Mouse (Mus musculus) heart, postnatal 0 days (tissue): ENCODE measurements around the gene Mat1a.

Experiments used
- CTCF ChIP-seq: IDR thresholded peaks from 2 replicates; pipeline ENCODE4 v1.5.1; 2016; ENCODE audit warnings: antibody characterized with exemption, control low read depth, low read depth
- EP300 ChIP-seq: IDR thresholded peaks from 2 replicates; pipeline ENCODE4 v1.6.1; 2016; ENCODE audit warnings: antibody characterized with exemption, low read depth

GRCm38 (mm10) chr14:41065168-41065567 lies 39.7 kb upstream of the Mat1a start:
- TF ChIP-seq CTCF (no peak), EP300 (no peak)
